Comparison of ENCODE assay signal across 8 mouse cellular contexts in genomic region chr2:27412245-27412800, GRCm38 (mm10). TPM values are rescaled to one million over a fixed set of nuclear protein-coding genes. Genes with fewer than 3 reads are reported as not detected.
DNase-seq lines count a peak whose midpoint lies in the region; ATAC-seq and TF ChIP-seq lines count a peak whose summit lies in the region.

No protein-coding gene starts in this region.

- no peaks in the 10 kb centered on the region for H3K27me3 ChIP-seq in heart, adult 2 months (ENCODE audit: control insufficient read depth, insufficient read depth, low read length)
- H3K27me3 ChIP-seq in forebrain, embryonic 15.5 days, result no peaks in the 10 kb centered on the region
- no peaks in the 10 kb centered on the region for H3K27me3 ChIP-seq in liver, embryonic 15.5 days

- H3K4me2 ChIP-seq in forebrain, embryonic 15.5 days (replicated peaks), result no peak overlapping the region
- peak overlapping the region; percentile 45 for H3K4me2 ChIP-seq in liver, embryonic 15.5 days

- no peak for DNase-seq in heart, adult 2 months
- no peak for DNase-seq in heart, postnatal 10 days
- DNase-seq in urinary bladder, adult 18-20 months (ENCODE audit: low spot score in 2 of 2), result no peak
- no peak for DNase-seq in left cerebral cortex, adult 2 months (ENCODE audit: extremely low spot score in 1 of 2, low spot score in 2 of 2)
- no peak for DNase-seq in right cerebral cortex, postnatal 36 days (ENCODE audit: low spot score in 2 of 2)

- 0 out of 2 replicates have a peak overlapping the region, but pooled peaks have one; percentile 4 for H3K27ac ChIP-seq in heart, adult 2 months
- peak overlapping the region; percentile 82 for H3K27ac ChIP-seq in forebrain, embryonic 15.5 days (replicated peaks)
- peak overlapping the region; percentile 70 for H3K27ac ChIP-seq in liver, embryonic 15.5 days (replicated peaks)
- no peak overlapping the region for H3K27ac ChIP-seq in left cerebral cortex, adult 2 months

- 63% methylated on average over 7 of the region's 7 CpGs for WGBS in heart, adult 2 months
- 9% methylated on average over 7 of the region's 7 CpGs for WGBS in forebrain, embryonic 15.5 days
- WGBS in liver, embryonic 15.5 days (ENCODE audit: insufficient replicate concordance), result 32% methylated on average over 7 of the region's 7 CpGs

- no peaks in the 10 kb centered on the region for H3K36me3 ChIP-seq in heart, adult 2 months (ENCODE audit: control insufficient read depth, insufficient read depth, low read length)
- H3K36me3 ChIP-seq in forebrain, embryonic 15.5 days, result no peaks in the 10 kb centered on the region
- H3K36me3 ChIP-seq in liver, embryonic 15.5 days (replicated peaks), result no peaks in the 10 kb centered on the region

- no peaks in the 10 kb centered on the region for H3K9me3 ChIP-seq in forebrain, embryonic 15.5 days
- no peaks in the 10 kb centered on the region for H3K9me3 ChIP-seq in liver, embryonic 15.5 days (replicated peaks)

- H3K4me3 ChIP-seq in heart, adult 2 months, result no peak overlapping the region
- H3K4me3 ChIP-seq in forebrain, embryonic 15.5 days, result no peak overlapping the region
- H3K4me3 ChIP-seq in liver, embryonic 15.5 days (replicated peaks), result no peak overlapping the region
- no peak overlapping the region for H3K4me3 ChIP-seq in left cerebral cortex, adult 2 months

- TF ChIP-seq CTCF in heart, adult 2 months (IDR thresholded peaks at IDR 0.05), result no peak
- TF ChIP-seq CTCF in left cerebral cortex, adult 2 months (IDR thresholded peaks at IDR 0.05), result no peak

- H3K79me2 ChIP-seq in heart, adult 2 months (replicated peaks; ENCODE audit: control insufficient read depth, insufficient read depth, low read length), result 0 out of 2 replicates have a peak, but pooled peaks cover 2% of the 10 kb centered on the region

- peaks cover 19% of the 10 kb centered on the region for H3K4me1 ChIP-seq in heart, adult 2 months (ENCODE audit: control insufficient read depth, insufficient read depth, low read length)
- H3K4me1 ChIP-seq in forebrain, embryonic 15.5 days, result peaks cover 55% of the 10 kb centered on the region
- H3K4me1 ChIP-seq in liver, embryonic 15.5 days (replicated peaks), result peaks cover 87% of the 10 kb centered on the region

- TF ChIP-seq POLR2A in heart, adult 2 months (IDR thresholded peaks at IDR 0.05; ENCODE audit: insufficient read depth, low read depth, low read length), result no peak

- peak; percentile 16 for ATAC-seq in CD4-positive, CD25-positive, alpha-beta regulatory T cell, adult 4 months
- ATAC-seq in forebrain, embryonic 15.5 days (replicated peaks), result no peak
- no peak for ATAC-seq in liver, embryonic 15.5 days (ENCODE audit: insufficient read depth)

- no peak for TF ChIP-seq EP300 in heart, adult 2 months (IDR thresholded peaks at IDR 0.05; ENCODE audit: insufficient read depth, low read depth, low read length)

- H3K9ac ChIP-seq in heart, adult 2 months (ENCODE audit: low read depth, low read length), result no peak overlapping the region
- no peak overlapping the region for H3K9ac ChIP-seq in forebrain, embryonic 15.5 days (replicated peaks)
- H3K9ac ChIP-seq in liver, embryonic 15.5 days, result no peak overlapping the region

- intact Hi-C loops in heart, adult 2 months (cut with DNase I), result no loop called here
- intact Hi-C loops in heart, postnatal 10 days (cut with DNase I), result no loop called here
- intact Hi-C loops in left cerebral cortex, adult 2 months (cut with DNase I), result no loop called here

RNA-seq across cellular contexts. Expression of gene Vav2, which starts 14.5 kb away (rescaled TPM):
- total RNA-seq in heart, adult 2 months (2021), result 10 to 100 TPM; 11.3 to 12.5 TPM
- 11.9 and 16.9 TPM in 2 replicates for polyA plus RNA-seq in heart, adult 2 months (2012; rRNA removed)
- 10 to 100 TPM; 13.1 to 14.4 TPM for total RNA-seq in heart, postnatal 10 days (2021)
- 1 to 10 TPM; 9.9 to 10.0 TPM for polyA plus RNA-seq in CD4-positive, CD25-positive, alpha-beta regulatory T cell, adult 4 months (2017; shearing (Covaris generic))
- polyA plus RNA-seq in forebrain, embryonic 15.5 days (2015; fragmentation: Nextera tagmentation; extraction: Ambion mirVana), result 12.6 and 13.9 TPM in 2 replicates
- polyA plus RNA-seq in liver, embryonic 15.5 days (2015; fragmentation: Nextera tagmentation; extraction: Ambion mirVana), result 4.7 and 5.8 TPM in 2 replicates
- total RNA-seq in left cerebral cortex, adult 2 months (2021), result 10 to 100 TPM; 10.2 to 10.5 TPM

RNA-seq across cellular contexts. Expression of gene Brd3os, which starts 29.8 kb away (rescaled TPM):
- total RNA-seq in heart, adult 2 months (2021), result under 1 TPM; 0.65 to 0.98 TPM
- 3.9 TPM in 2 replicates for polyA plus RNA-seq in heart, adult 2 months (2012; rRNA removed)
- total RNA-seq in heart, postnatal 10 days (2021), result 1 to 10 TPM; 1.1 to 2.1 TPM
- under 1 TPM in 1 of 2 experiments, not detected in 1; 0.52 TPM for polyA plus RNA-seq in CD4-positive, CD25-positive, alpha-beta regulatory T cell, adult 4 months (2017; shearing (Covaris generic))
- 30.6 and 31.5 TPM in 2 replicates for polyA plus RNA-seq in forebrain, embryonic 15.5 days (2015; fragmentation: Nextera tagmentation; extraction: Ambion mirVana)
- 0.48 and 0.50 TPM in 2 replicates for polyA plus RNA-seq in liver, embryonic 15.5 days (2015; fragmentation: Nextera tagmentation; extraction: Ambion mirVana)
- 10 to 100 TPM; 26.7 to 27.6 TPM for total RNA-seq in left cerebral cortex, adult 2 months (2021)
